Mouse (Mus musculus): ENCODE data around the gene Ptn.

DNA sequence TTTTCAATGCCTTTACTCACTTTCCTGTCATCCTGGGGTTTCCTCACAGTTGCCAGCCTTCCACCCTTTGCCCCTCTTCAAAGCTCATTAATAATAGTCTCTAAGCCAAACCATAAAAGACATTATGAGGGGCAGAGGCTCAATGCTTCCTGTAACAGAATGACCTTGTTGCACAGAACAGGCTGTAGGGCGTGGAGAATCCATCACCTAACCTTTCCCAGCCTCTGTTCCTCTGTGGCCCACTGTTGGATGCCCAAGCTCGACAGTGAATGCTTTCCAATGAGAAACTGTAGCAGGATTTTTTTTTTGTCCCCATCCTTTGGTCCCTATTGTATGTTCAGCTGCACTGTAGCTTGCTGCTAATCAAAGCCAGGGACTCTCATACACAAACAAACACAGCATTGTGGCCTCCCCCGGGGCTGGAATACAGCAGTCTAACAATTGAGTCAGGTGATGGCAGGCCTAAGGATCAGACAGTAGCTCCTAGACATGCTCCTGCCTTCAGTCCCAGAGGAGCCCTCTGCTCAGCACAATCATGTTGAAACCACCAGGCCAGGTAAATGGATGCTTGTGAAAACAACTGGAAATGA lies 12.9 kb downstream of the Ptn start:
- TF ChIP-seq MAZ (IDR thresholded peaks at IDR 0.05; ENCODE audit: low read depth, low read length) (no peak), POLR2A (IDR thresholded peaks at IDR 0.05; ENCODE audit: control insufficient read depth in 1 of 2, insufficient read depth in 1 of 2, low read depth in 1 of 2, low read length in 2 of 2, poor library complexity in 1 of 2) (no peak), CTCF (IDR thresholded peaks at IDR 0.05 in 2 of 3, conservative IDR thresholded peaks at IDR 0.05 in 1 of 3; ENCODE audit: control insufficient read depth in 1 of 3, insufficient read depth in 1 of 3, low read depth in 2 of 3, low read length in 3 of 3, poor library complexity in 1 of 3, severe bottlenecking in 1 of 3) (no peak), TBP (IDR thresholded peaks at IDR 0.05; ENCODE audit: low read depth, low read length) (no peak), MYB (IDR thresholded peaks at IDR 0.05; ENCODE audit: low read depth, low read length) (no peak), E2F4 (IDR thresholded peaks at IDR 0.05; ENCODE audit: borderline replicate concordance, low read depth, low read length) (no peak), EP300 (IDR thresholded peaks at IDR 0.05; ENCODE audit: low read depth in 1 of 2, low read length in 2 of 2) (no peak), POLR2AphosphoS2 (IDR thresholded peaks at IDR 0.05; ENCODE audit: low read length) (no peak)

Measured in MEL (cell line).